Mouse (Mus musculus) MEL (cell line): ENCODE results near the gene Catsper1. TPM values are rescaled to one million over a fixed set of nuclear protein-coding genes. Genes with fewer than 3 reads are reported as not detected.

Experiments
- DNase-seq: peaks from one replicate; pipeline ENCODE4 v3.0.0; 2011; ENCODE audit warnings: low read depth, low spot score
- H3K27ac ChIP-seq: 2 replicates; pipeline ENCODE4 v1.5.1; 2012; ENCODE audit warnings: low read depth, mild to moderate bottlenecking, control low read depth, low read length, moderate library complexity; ENCODE audit not compliant: control insufficient read depth
- H3K27me3 ChIP-seq, 2 experiments: fragments of 150-350 bp in 1 of 2; sonication (generic) in 1 of 2; 2 replicates each; pipeline ENCODE4 v1.6.1; 2012; ENCODE audit warnings: low read length in 2 of 2, mild to moderate bottlenecking in 2 of 2, improper control_type of control experiment in 1 of 2, moderate library complexity in 1 of 2; ENCODE audit not compliant: insufficient read depth in 2 of 2, control insufficient read depth in 1 of 2
- H3K36me3 ChIP-seq, 2 experiments: 2 replicates each; pipeline ENCODE4 v1.6.1; 2012 to 2014; ENCODE audit warnings: low read length in 2 of 2, improper control_type of control experiment in 1 of 2, inconsistent platforms in 1 of 2, mild to moderate bottlenecking in 1 of 2; ENCODE audit not compliant: insufficient read depth in 2 of 2, control insufficient read depth in 1 of 2
- H3K4me1 ChIP-seq, 2 experiments: fragments of 150-350 bp in 1 of 2; sonication (generic) in 1 of 2; 2 replicates each; pipeline ENCODE4 v1.6.1; 2012; ENCODE audit warnings: low read length in 2 of 2, improper control_type of control experiment in 1 of 2, mild to moderate bottlenecking in 1 of 2; ENCODE audit not compliant: insufficient read depth in 2 of 2, control insufficient read depth in 1 of 2
- H3K4me3 ChIP-seq, 2 experiments: fragments of 150-350 bp in 1 of 2; sonication (generic) in 1 of 2; 2 replicates each; pipeline ENCODE4 v1.5.1; 2012; ENCODE audit warnings: low read depth in 2 of 2, low read length in 2 of 2, mild to moderate bottlenecking in 2 of 2, moderate library complexity in 2 of 2, control low read depth in 1 of 2, improper control_type of control experiment in 1 of 2; ENCODE audit not compliant: control insufficient read depth in 1 of 2, insufficient read depth in 1 of 2
- H3K79me2 ChIP-seq: 2 replicates; pipeline ENCODE4 v1.6.1; 2012; ENCODE audit warnings: mild to moderate bottlenecking, low read length, moderate library complexity; ENCODE audit not compliant: control insufficient read depth, poor library complexity, insufficient read depth
- H3K9ac ChIP-seq: 2 replicates; pipeline ENCODE4 v1.6.1; 2012; ENCODE audit warnings: low read depth, mild to moderate bottlenecking, control low read depth, low read length, moderate library complexity; ENCODE audit not compliant: control insufficient read depth, poor library complexity, severe bottlenecking
- H3K9me3 ChIP-seq: fragments of 150-350 bp; sonication (generic); replicated peaks from 2 replicates; pipeline ENCODE4 v1.6.1; 2012; ENCODE audit warnings: mild to moderate bottlenecking, low read length, improper control_type of control experiment, moderate library complexity; ENCODE audit not compliant: insufficient read depth
- BHLHE40 ChIP-seq: IDR thresholded peaks from 2 replicates; pipeline ENCODE4 v1.6.1; 2012; ENCODE audit warnings: low read depth, mild to moderate bottlenecking, inconsistent platforms, low read length, improper control_type of control experiment, borderline replicate concordance
- CHD2 ChIP-seq: IDR thresholded peaks from 2 replicates; pipeline ENCODE4 v1.6.1; 2011; ENCODE audit warnings: low read length, improper control_type of control experiment
- CTCF ChIP-seq, 3 experiments: IDR thresholded peaks in 2 of 3; conservative IDR thresholded peaks in 1 of 3; 2 replicates each; pipeline ENCODE4 v1.5.1; 2011 to 2012; ENCODE audit warnings: low read length in 3 of 3, low read depth in 2 of 3, mild to moderate bottlenecking in 2 of 3, improper control_type of control experiment in 1 of 3, inconsistent platforms in 1 of 3, mixed read lengths in 1 of 3, moderate library complexity in 1 of 3; ENCODE audit not compliant: control insufficient read depth in 1 of 3, insufficient read depth in 1 of 3, poor library complexity in 1 of 3, severe bottlenecking in 1 of 3
- ELF1 ChIP-seq: IDR thresholded peaks from 2 replicates; pipeline ENCODE4 v1.6.1; 2014; ENCODE audit warnings: low read depth, mild to moderate bottlenecking, inconsistent platforms, low read length, improper control_type of control experiment, moderate library complexity
- EP300 ChIP-seq, 2 experiments: IDR thresholded peaks; 2 replicates each; pipeline ENCODE4 v1.6.1; 2011; ENCODE audit warnings: improper control_type of control experiment in 2 of 2, low read length in 2 of 2, low read depth in 1 of 2, mild to moderate bottlenecking in 1 of 2
- GABPA ChIP-seq: IDR thresholded peaks from 2 replicates; pipeline ENCODE4 v1.6.1; 2012; ENCODE audit warnings: low read depth, mild to moderate bottlenecking, inconsistent platforms, low read length, improper control_type of control experiment, moderate library complexity
- HCFC1 ChIP-seq: IDR thresholded peaks from 2 replicates; pipeline ENCODE4 v1.6.1; 2012; ENCODE audit warnings: low read depth, mild to moderate bottlenecking, inconsistent platforms, low read length, improper control_type of control experiment, moderate library complexity
- KAT2A ChIP-seq: conservative IDR thresholded peaks from 2 replicates; pipeline ENCODE4 v1.6.1; 2012; ENCODE audit warnings: low read depth, low read length, improper control_type of control experiment, inconsistent platforms
- MAX ChIP-seq: IDR thresholded peaks from 2 replicates; pipeline ENCODE4 v1.6.1; 2011; ENCODE audit warnings: low read length, improper control_type of control experiment
- MAZ ChIP-seq: IDR thresholded peaks from 2 replicates; pipeline ENCODE4 v1.6.1; 2012; ENCODE audit warnings: low read depth, mild to moderate bottlenecking, inconsistent platforms, low read length, improper control_type of control experiment
- MXI1 ChIP-seq: IDR thresholded peaks from 2 replicates; pipeline ENCODE4 v1.6.1; 2011; ENCODE audit warnings: mild to moderate bottlenecking, low read depth, low read length, improper control_type of control experiment
- MYB ChIP-seq: IDR thresholded peaks from 2 replicates; pipeline ENCODE4 v1.6.1; 2011; ENCODE audit warnings: mild to moderate bottlenecking, low read depth, low read length, improper control_type of control experiment
- MYC ChIP-seq: IDR thresholded peaks from 2 replicates; pipeline ENCODE4 v1.6.1; 2011; ENCODE audit warnings: low read depth, mild to moderate bottlenecking, low read length, improper control_type of control experiment, moderate library complexity
- NELFE ChIP-seq: IDR thresholded peaks from 2 replicates; pipeline ENCODE4 v1.6.1; 2011; ENCODE audit warnings: low read depth, low read length, improper control_type of control experiment
- NRF1 ChIP-seq: IDR thresholded peaks from 2 replicates; pipeline ENCODE4 v1.6.1; 2014; ENCODE audit warnings: low read depth, mild to moderate bottlenecking, inconsistent platforms, low read length, improper control_type of control experiment, moderate library complexity; ENCODE audit not compliant: poor library complexity, insufficient read depth, severe bottlenecking
- POLR2A ChIP-seq, 2 experiments: IDR thresholded peaks; 2 replicates each; pipeline ENCODE4 v1.6.1; 2011 to 2012; ENCODE audit warnings: low read length in 2 of 2, mild to moderate bottlenecking in 2 of 2, control low read depth in 1 of 2, improper control_type of control experiment in 1 of 2, low read depth in 1 of 2, moderate library complexity in 1 of 2; ENCODE audit not compliant: control insufficient read depth in 1 of 2, insufficient read depth in 1 of 2, poor library complexity in 1 of 2
- POLR2AphosphoS2 ChIP-seq: IDR thresholded peaks from 2 replicates; pipeline ENCODE4 v1.6.1; 2011; ENCODE audit warnings: low read length, improper control_type of control experiment
- RAD21 ChIP-seq: IDR thresholded peaks from 2 replicates; pipeline ENCODE4 v1.6.1; 2011; ENCODE audit warnings: mild to moderate bottlenecking, low read depth, low read length, improper control_type of control experiment
- RCOR1 ChIP-seq: IDR thresholded peaks from 2 replicates; pipeline ENCODE4 v1.6.1; 2012; ENCODE audit warnings: low read depth, mild to moderate bottlenecking, inconsistent platforms, low read length, improper control_type of control experiment
- SIN3A ChIP-seq: IDR thresholded peaks from 2 replicates; pipeline ENCODE4 v1.6.1; 2012; ENCODE audit warnings: low read length, improper control_type of control experiment, inconsistent platforms
- TCF12 ChIP-seq: IDR thresholded peaks from 2 replicates; pipeline ENCODE4 v1.6.1; 2014; ENCODE audit warnings: low read depth, mild to moderate bottlenecking, inconsistent platforms, low read length, improper control_type of control experiment, moderate library complexity
- UBTF ChIP-seq: IDR thresholded peaks from 2 replicates; pipeline ENCODE4 v1.6.1; 2012; ENCODE audit warnings: low read depth, mild to moderate bottlenecking, inconsistent platforms, low read length, improper control_type of control experiment, moderate library complexity, borderline replicate concordance; ENCODE audit not compliant: insufficient read depth
- USF1 ChIP-seq: IDR thresholded peaks from 2 replicates; pipeline ENCODE4 v1.6.1; 2014; ENCODE audit warnings: low read depth, mild to moderate bottlenecking, inconsistent platforms, low read length, improper control_type of control experiment, moderate library complexity
- ZKSCAN1 ChIP-seq: IDR thresholded peaks from 2 replicates; pipeline ENCODE4 v1.6.1; 2012; ENCODE audit warnings: low read depth, mild to moderate bottlenecking, inconsistent platforms, low read length, improper control_type of control experiment, moderate library complexity
- ZMIZ1 ChIP-seq: IDR thresholded peaks from 2 replicates; pipeline ENCODE4 v1.6.1; 2012; ENCODE audit warnings: low read depth, mild to moderate bottlenecking, inconsistent platforms, low read length, improper control_type of control experiment, moderate library complexity
- polyA plus RNA-seq, 2 experiments: library from polyadenylated mRNA; stranded (reverse) in 1 of 2; unstranded in 1 of 2; fragments of >175 nt in 1 of 2; fragments of >200 nt in 1 of 2; gene quantifications; 2 replicates each; pipeline versions ENCODE4 v1.2.1 to v1.2.4; 2012; ENCODE audit warnings: low replicate concordance in 2 of 2, low read depth in 1 of 2; ENCODE audit not compliant: insufficient read length in 2 of 2, insufficient read depth in 1 of 2, missing spikeins in 1 of 2
- total RNA-seq: library from RNA; depleted of rRNA; stranded (reverse); fragments of 300-350 nt; gene quantifications from 2 replicates; pipeline ENCODE4 v1.2.3, GENCODE M21; 2012

The Catsper1 gene
- total and polyA plus RNA-seq, 3 experiments = not detected

- Histone ChIP-seq H3K27me3 (no peaks in the 10 kb centered on the region), H3K9me3 (no peaks in the 10 kb centered on the region), H3K36me3 (peaks cover 1 to 30% of the 10 kb centered on the region in 2 experiments; a peak in 3 of 4 replicates), H3K9ac (peak within 1 kb of the TSS; percentile 98), H3K4me3 (peak within 1 kb of the TSS; percentile 77 to 98), H3K79me2 (peaks cover 39% of the 10 kb centered on the region), H3K4me1 (peaks cover 0 to 33% of the 10 kb centered on the region in 2 experiments; a peak in 3 of 4 replicates), H3K27ac (peak within 1 kb of the TSS; percentile 94)
- peak; percentile 62 for TF ChIP-seq ELF1
- peak in 1 of 3 experiments; percentile 30; a peak in 1 of 6 replicates for TF ChIP-seq CTCF (IDR thresholded peaks at IDR 0.05 in 2 of 3, conservative IDR thresholded peaks at IDR 0.05 in 1 of 3; ENCODE audit: control insufficient read depth in 1 of 3, insufficient read depth in 1 of 3, low read depth in 2 of 3, low read length in 3 of 3, poor library complexity in 1 of 3, severe bottlenecking in 1 of 3)
- TF ChIP-seq RAD21 = no peak
- TF ChIP-seq POLR2AphosphoS2 = peak; percentile 51
- peak; percentile 21; the same call in 1 of the 2 replicates for TF ChIP-seq NRF1
- peak; percentile 99 for TF ChIP-seq MYC
- no peak for TF ChIP-seq ZKSCAN1
- TF ChIP-seq USF1 = peak; percentile 58; the same call in 1 of the 2 replicates
- TF ChIP-seq NELFE = peak; percentile 61; the same call in 1 of the 2 replicates
- TF ChIP-seq EP300 (IDR thresholded peaks at IDR 0.05; ENCODE audit: low read depth in 1 of 2, low read length in 2 of 2) = 0 out of 4 replicates have a peak, but pooled peaks of 1 of the 2 experiments have one; percentile 12
- TF ChIP-seq UBTF = no peak
- TF ChIP-seq SIN3A = peak; percentile 95
- TF ChIP-seq RCOR1 = no peak
- peak; percentile 52; the same call in 1 of the 2 replicates for TF ChIP-seq ZMIZ1
- TF ChIP-seq GABPA = no peak; the same call in 1 of the 2 replicates
- TF ChIP-seq MAZ = peak; percentile 22; the same call in 1 of the 2 replicates
- peak; percentile 58 for TF ChIP-seq MYB
- TF ChIP-seq TCF12 = 0 out of 2 replicates have a peak, but pooled peaks have one; percentile 16
- TF ChIP-seq HCFC1 = peak; percentile 90
- TF ChIP-seq MAX = peak; percentile 98
- TF ChIP-seq MXI1 = peak; percentile 99
- TF ChIP-seq KAT2A = peak; percentile 83
- peak; percentile 57 for TF ChIP-seq CHD2
- peak; percentile 51 to 85; a peak in 3 of 4 replicates for TF ChIP-seq POLR2A (IDR thresholded peaks at IDR 0.05; ENCODE audit: control insufficient read depth in 1 of 2, insufficient read depth in 1 of 2, low read depth in 1 of 2, low read length in 2 of 2, poor library complexity in 1 of 2)
- TF ChIP-seq BHLHE40 = no peak
- DNase-seq = peak; percentile 99
These were observed 30.9 kb downstream of the Catsper1 start, which contains the start of gene Eif1ad for GRCm38 (mm10) chr19:5366175-5367052. Gene Eif1ad, plus strand, starts transcription at chr19:5366741.
